Mouse (Mus musculus) myocyte (in vitro differentiated cells): Measurements from ENCODE around the gene Tll2. TPM values are rescaled to one million over a fixed set of nuclear protein-coding genes. Genes with fewer than 3 reads are reported as not detected.
A peak's percentile ranks its signal among the peaks of the same experiment; 100 is the strongest.

Source experiments
- H3K27me3 ChIP-seq: one replicate; pipeline ENCODE4 v1.6.1; 2011; ENCODE audit not compliant: control insufficient read depth, insufficient read depth, insufficient read length
- H3K36me3 ChIP-seq: one replicate; pipeline ENCODE4 v1.6.1; 2011; ENCODE audit not compliant: control insufficient read depth, insufficient read depth
- H3K4me2 ChIP-seq: one replicate; pipeline ENCODE4 v1.6.1; 2011; ENCODE audit warnings: low read depth, control low read depth
- H3K4me3 ChIP-seq: one replicate; pipeline ENCODE4 v1.5.1; 2011; ENCODE audit warnings: mild to moderate bottlenecking, control low read depth, moderate library complexity
- H3K79me2 ChIP-seq: one replicate; pipeline ENCODE4 v1.6.1; 2011; ENCODE audit not compliant: control insufficient read depth, insufficient read depth
- H3ac ChIP-seq: one replicate; pipeline ENCODE4 v1.6.1; 2011; ENCODE audit not compliant: control insufficient read depth, insufficient read length
- CEBPB ChIP-seq: IDR thresholded peaks from 2 replicates; pipeline ENCODE4 v1.6.1; 2011; ENCODE audit warnings: mild to moderate bottlenecking, moderate library complexity; ENCODE audit not compliant: poor library complexity, insufficient read depth, severe bottlenecking
- E2F4 ChIP-seq: IDR thresholded peaks from one replicate; pipeline ENCODE4 v1.6.1; 2011; ENCODE audit warnings: mild to moderate bottlenecking, control low read depth, moderate library complexity; ENCODE audit not compliant: insufficient read depth
- MAX ChIP-seq: IDR thresholded peaks from one replicate; pipeline ENCODE4 v1.6.1; 2011; ENCODE audit warnings: low read depth, mild to moderate bottlenecking, control low read depth
- MYOD1 ChIP-seq, 3 experiments: IDR thresholded peaks; one replicate each; pipeline ENCODE4 v1.6.1; 2011; ENCODE audit warnings: control low read depth in 2 of 3, low read depth in 2 of 3, mild to moderate bottlenecking in 2 of 3, moderate library complexity in 1 of 3; ENCODE audit not compliant: insufficient read length in 2 of 3, control insufficient read depth in 1 of 3
- MYOG ChIP-seq, 3 experiments: IDR thresholded peaks; one replicate each; pipeline ENCODE4 v1.6.1; 2011; ENCODE audit warnings: control low read depth in 2 of 3, low read depth in 2 of 3, mild to moderate bottlenecking in 2 of 3; ENCODE audit not compliant: insufficient read length in 2 of 3, control insufficient read depth in 1 of 3, insufficient read depth in 1 of 3
- POLR2A ChIP-seq: IDR thresholded peaks from one replicate; pipeline ENCODE4 v1.6.1; 2011; ENCODE audit warnings: low read depth, mild to moderate bottlenecking, control low read depth, moderate library complexity; ENCODE audit not compliant: insufficient read length
- POLR2AphosphoS2 ChIP-seq: IDR thresholded peaks from one replicate; pipeline ENCODE4 v1.6.1; 2011; ENCODE audit warnings: low read depth, control low read depth; ENCODE audit not compliant: insufficient read length
- REST ChIP-seq: IDR thresholded peaks from one replicate; pipeline ENCODE4 v1.6.1; 2011; ENCODE audit warnings: mild to moderate bottlenecking, control low read depth, moderate library complexity; ENCODE audit not compliant: insufficient read depth, insufficient read length
- SRF ChIP-seq: IDR thresholded peaks from one replicate; pipeline ENCODE4 v1.6.1; 2011; ENCODE audit warnings: low read depth; ENCODE audit not compliant: control insufficient read depth, insufficient read length
- TCF12 ChIP-seq: IDR thresholded peaks from one replicate; pipeline ENCODE4 v1.6.1; 2011; ENCODE audit warnings: mild to moderate bottlenecking, control low read depth; ENCODE audit not compliant: poor library complexity, insufficient read depth, severe bottlenecking
- TCF3 ChIP-seq: IDR thresholded peaks from one replicate; pipeline ENCODE4 v1.6.1; 2011; ENCODE audit warnings: low read depth, control low read depth; ENCODE audit not compliant: insufficient read length
- USF1 ChIP-seq: IDR thresholded peaks from one replicate; pipeline ENCODE4 v1.6.1; 2011; ENCODE audit warnings: low read depth, mild to moderate bottlenecking, control low read depth, moderate library complexity
- polyA plus RNA-seq: library from polyadenylated mRNA; unstranded; fragments of >200 nt; fragmentation: generic; extraction: Trizol; gene quantifications from one replicate; pipeline ENCODE4 v1.2.1, GENCODE M21; 2012; ENCODE audit warnings: missing spikeins

Gene Tll2
- polyA plus RNA-seq, 1 experiment = not detected

DNA sequence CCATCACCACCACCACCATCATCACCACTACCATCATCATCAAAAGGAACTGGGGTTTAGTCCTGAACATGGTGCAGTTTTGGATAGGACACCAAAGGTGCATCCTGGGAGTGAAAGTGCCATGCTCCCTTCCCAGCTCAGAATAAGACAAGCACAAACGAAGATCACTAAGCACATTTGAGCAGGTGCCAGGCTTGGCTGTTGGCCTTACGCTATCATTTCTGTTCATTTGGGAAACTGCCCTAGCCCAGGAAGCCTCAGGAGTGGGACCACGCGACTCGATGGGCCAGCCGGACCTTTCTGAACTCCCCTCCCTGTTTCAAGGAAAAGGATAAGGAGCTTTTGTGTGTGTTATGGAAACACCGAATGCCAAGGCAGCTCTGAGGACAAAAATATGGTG lies 98.0 kb downstream of the Tll2 start:
- no peak overlapping the region for H3ac ChIP-seq
- H3K4me3 ChIP-seq = no peak overlapping the region
- H3K4me2 ChIP-seq = no peak overlapping the region
- peaks cover 86% of the 10 kb centered on the region for H3K27me3 ChIP-seq
- no peaks in the 10 kb centered on the region for H3K79me2 ChIP-seq
- TF ChIP-seq MYOG (IDR thresholded peaks at IDR 0.05; ENCODE audit: control insufficient read depth in 1 of 3, insufficient read depth in 1 of 3, insufficient read length in 2 of 3, low read depth in 2 of 3) = no peak
- TF ChIP-seq TCF3 = no peak
- no peak for TF ChIP-seq POLR2A
- no peak for TF ChIP-seq TCF12
- no peak for TF ChIP-seq SRF
- TF ChIP-seq USF1 = no peak
- no peak for TF ChIP-seq MYOD1 (IDR thresholded peaks at IDR 0.05; ENCODE audit: control insufficient read depth in 1 of 3, insufficient read length in 2 of 3, low read depth in 2 of 3)
- no peak for TF ChIP-seq MAX
- no peak for TF ChIP-seq POLR2AphosphoS2
- no peak for TF ChIP-seq E2F4
- TF ChIP-seq CEBPB = no peak
- TF ChIP-seq REST = no peak
- no peaks in the 10 kb centered on the region for H3K36me3 ChIP-seq

DNA sequence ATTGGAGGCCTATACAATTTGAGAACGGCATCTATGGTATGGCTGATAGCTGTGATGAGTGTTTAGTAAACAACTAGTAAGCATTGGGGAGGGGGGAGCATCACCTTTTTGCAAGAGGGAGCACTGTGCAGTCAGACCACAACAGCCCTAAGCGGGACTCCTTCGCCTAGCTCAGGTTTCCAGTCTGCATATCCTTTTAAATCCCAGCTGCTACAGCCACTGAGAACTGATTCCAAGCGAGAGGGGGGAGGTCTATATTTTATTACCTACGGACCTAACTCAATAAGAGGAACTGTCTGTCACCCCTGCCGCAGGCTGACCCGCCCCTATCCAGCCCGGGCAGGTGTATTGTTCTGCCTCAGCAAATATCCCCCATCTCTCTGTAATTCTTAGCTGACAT lies 99.1 kb downstream of the Tll2 start:
- H3K4me2 ChIP-seq = no peak overlapping the region
- H3K36me3 ChIP-seq = no peaks in the 10 kb centered on the region
- H3K27me3 ChIP-seq = peaks cover 90% of the 10 kb centered on the region
- H3ac ChIP-seq = no peak overlapping the region
- no peak for TF ChIP-seq USF1
- TF ChIP-seq MYOG (IDR thresholded peaks at IDR 0.05; ENCODE audit: control insufficient read depth in 1 of 3, insufficient read depth in 1 of 3, insufficient read length in 2 of 3, low read depth in 2 of 3) = no peak
- TF ChIP-seq MYOD1 (IDR thresholded peaks at IDR 0.05; ENCODE audit: control insufficient read depth in 1 of 3, insufficient read length in 2 of 3, low read depth in 2 of 3) = no peak
- TF ChIP-seq TCF3 = no peak
- no peak for TF ChIP-seq TCF12
- no peak for TF ChIP-seq CEBPB
- TF ChIP-seq REST = no peak
- TF ChIP-seq MAX = no peak
- no peak overlapping the region for H3K4me3 ChIP-seq
- H3K79me2 ChIP-seq = no peaks in the 10 kb centered on the region

DNA sequence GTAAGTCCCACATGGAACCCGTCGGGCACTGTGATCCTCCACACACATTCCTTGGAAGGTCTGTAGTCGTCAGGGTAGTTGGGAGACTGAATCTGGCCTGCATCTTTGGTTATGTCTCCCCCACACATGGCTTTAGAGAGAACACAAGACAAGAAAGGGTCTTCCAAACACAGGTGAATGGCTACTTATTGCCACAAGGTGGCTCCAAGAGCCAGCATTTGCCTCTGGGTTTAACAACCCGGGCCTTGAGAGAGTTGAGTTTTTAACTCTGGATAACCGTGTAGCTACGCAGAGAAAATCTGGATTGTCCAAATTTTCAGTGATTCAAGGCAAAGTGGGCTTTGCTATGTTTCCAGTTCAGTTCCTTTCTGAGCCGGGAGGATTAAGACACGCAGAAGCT lies 101.7 kb downstream of the Tll2 start:
- Histone ChIP-seq H3K4me3 (no peak overlapping the region), H3K4me2 (no peak overlapping the region), H3K79me2 (no peaks in the 10 kb centered on the region), H3K27me3 (peaks cover 91% of the 10 kb centered on the region), H3ac (no peak overlapping the region), H3K36me3 (no peaks in the 10 kb centered on the region)
- no peak for TF ChIP-seq POLR2AphosphoS2
- no peak for TF ChIP-seq REST
- no peak for TF ChIP-seq MAX
- TF ChIP-seq TCF3 = no peak
- no peak for TF ChIP-seq E2F4
- no peak for TF ChIP-seq SRF
- TF ChIP-seq USF1 = no peak
- TF ChIP-seq MYOG (IDR thresholded peaks at IDR 0.05; ENCODE audit: control insufficient read depth in 1 of 3, insufficient read depth in 1 of 3, insufficient read length in 2 of 3, low read depth in 2 of 3) = no peak

DNA sequence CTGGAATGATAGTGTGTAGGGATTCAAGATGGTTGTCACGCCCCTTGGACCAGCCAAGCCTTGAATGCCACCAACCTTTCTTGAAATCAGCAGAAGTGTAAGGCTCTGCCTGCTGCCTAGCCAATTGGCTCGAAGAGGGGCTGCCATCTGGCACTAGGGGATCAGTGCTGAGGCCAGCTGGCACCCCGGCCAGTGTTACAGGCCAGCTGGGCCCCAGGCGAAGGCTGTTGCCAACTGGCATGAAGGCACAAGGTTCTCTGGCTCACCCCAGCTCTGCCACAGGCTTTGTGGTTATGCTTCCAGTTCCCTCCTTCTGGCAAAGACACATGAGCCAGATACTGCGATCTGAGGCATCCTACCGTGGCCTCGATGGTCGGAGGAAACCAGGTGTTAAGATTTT lies 105.2 kb downstream of the Tll2 start:
- Histone ChIP-seq H3K4me3 (no peak overlapping the region), H3K36me3 (no peaks in the 10 kb centered on the region), H3ac (no peak overlapping the region), H3K27me3 (peaks cover 88% of the 10 kb centered on the region), H3K79me2 (no peaks in the 10 kb centered on the region), H3K4me2 (no peak overlapping the region)
- TF ChIP-seq TCF12 = no peak
- no peak for TF ChIP-seq SRF
- TF ChIP-seq MYOD1 (IDR thresholded peaks at IDR 0.05; ENCODE audit: control insufficient read depth in 1 of 3, insufficient read length in 2 of 3, low read depth in 2 of 3) = peak in 2 of 3 experiments; percentile 70 to 73
- peak; percentile 72 for TF ChIP-seq TCF3
- TF ChIP-seq MYOG (IDR thresholded peaks at IDR 0.05; ENCODE audit: control insufficient read depth in 1 of 3, insufficient read depth in 1 of 3, insufficient read length in 2 of 3, low read depth in 2 of 3) = peak in 2 of 3 experiments; percentile 84 to 87

DNA sequence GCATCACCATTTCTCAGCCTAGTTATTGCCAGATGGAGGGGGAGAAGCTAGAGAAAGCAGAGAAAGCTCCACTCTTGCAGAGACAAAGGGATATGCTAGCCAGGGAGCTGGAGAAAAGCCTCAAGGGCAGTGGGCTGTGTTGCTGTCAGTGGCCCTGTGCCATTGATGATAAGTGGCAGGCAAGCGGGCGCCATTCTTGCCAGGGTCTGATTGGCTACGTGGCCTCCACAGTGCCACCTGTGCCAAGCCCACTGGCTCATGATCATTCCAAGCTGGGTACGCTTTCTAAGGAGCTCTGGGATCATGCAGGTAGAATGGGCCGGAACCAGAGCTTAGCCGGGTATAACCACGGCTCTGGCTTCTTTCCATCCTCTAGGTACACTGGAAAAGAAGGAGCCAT lies 105.8 kb downstream of the Tll2 start:
- peaks cover 88% of the 10 kb centered on the region for H3K27me3 ChIP-seq
- H3ac ChIP-seq = no peak overlapping the region
- no peaks in the 10 kb centered on the region for H3K79me2 ChIP-seq
- H3K4me2 ChIP-seq = no peak overlapping the region
- H3K36me3 ChIP-seq = no peaks in the 10 kb centered on the region
- H3K4me3 ChIP-seq = no peak overlapping the region
- TF ChIP-seq MYOD1 (IDR thresholded peaks at IDR 0.05; ENCODE audit: control insufficient read depth in 1 of 3, insufficient read length in 2 of 3, low read depth in 2 of 3) = no peak
- no peak for TF ChIP-seq POLR2AphosphoS2
- no peak for TF ChIP-seq CEBPB
- TF ChIP-seq TCF12 = no peak
- TF ChIP-seq POLR2A = no peak
- no peak for TF ChIP-seq MAX
- no peak for TF ChIP-seq TCF3
- TF ChIP-seq MYOG (IDR thresholded peaks at IDR 0.05; ENCODE audit: control insufficient read depth in 1 of 3, insufficient read depth in 1 of 3, insufficient read length in 2 of 3, low read depth in 2 of 3) = no peak
- no peak for TF ChIP-seq USF1
- TF ChIP-seq E2F4 = no peak
- TF ChIP-seq REST = no peak
- no peak for TF ChIP-seq SRF
